Mouse (Mus musculus): ENCODE results near the gene Nrarp.

The Nrarp gene

DNA sequence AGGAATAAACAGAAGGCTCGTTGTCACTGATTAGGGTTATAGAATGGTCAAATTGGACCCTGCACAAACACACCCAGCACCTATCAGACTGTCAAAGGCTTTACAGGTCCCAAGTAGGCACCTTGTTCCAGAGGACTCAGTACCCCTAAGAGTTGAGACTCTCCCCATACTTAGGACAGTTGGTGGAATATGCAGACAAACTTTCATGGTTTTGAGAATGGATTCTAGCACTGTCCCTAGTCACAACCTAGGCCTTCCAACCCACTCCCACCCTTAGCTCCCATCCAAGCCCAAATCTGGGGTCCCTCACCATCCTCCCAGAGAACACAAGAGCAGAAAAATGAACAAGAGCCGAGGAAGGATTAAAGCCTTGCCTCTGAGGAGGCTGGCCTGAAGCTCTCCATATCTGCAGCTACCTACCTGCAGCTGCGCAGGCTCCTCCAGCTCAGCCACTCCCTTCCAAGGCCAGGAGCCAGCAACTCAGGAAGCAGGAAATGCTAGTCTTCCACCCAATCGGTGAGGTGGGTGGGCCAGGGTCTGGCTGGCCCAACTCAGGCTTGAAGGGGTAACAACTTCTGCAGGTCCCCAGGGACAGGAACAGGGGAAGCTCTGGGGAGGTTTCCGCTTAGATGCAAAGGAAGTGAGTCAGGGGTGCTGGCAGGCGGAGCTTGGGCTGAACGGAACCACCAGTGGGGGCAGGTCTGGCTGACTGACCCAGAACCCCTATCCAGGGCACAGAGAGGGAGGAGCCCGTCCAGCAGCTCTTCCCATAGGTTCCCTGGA is 15.8 kb downstream of the Nrarp start, which contains the start of gene Tor4a:
Gene Tor4a, minus strand, starts transcription at position 715 of the 783 bp plus-strand sequence.
- peak; percentile 70 to 79 for DNase-seq (ENCODE audit: low spot score in 2 of 2)

DNA sequence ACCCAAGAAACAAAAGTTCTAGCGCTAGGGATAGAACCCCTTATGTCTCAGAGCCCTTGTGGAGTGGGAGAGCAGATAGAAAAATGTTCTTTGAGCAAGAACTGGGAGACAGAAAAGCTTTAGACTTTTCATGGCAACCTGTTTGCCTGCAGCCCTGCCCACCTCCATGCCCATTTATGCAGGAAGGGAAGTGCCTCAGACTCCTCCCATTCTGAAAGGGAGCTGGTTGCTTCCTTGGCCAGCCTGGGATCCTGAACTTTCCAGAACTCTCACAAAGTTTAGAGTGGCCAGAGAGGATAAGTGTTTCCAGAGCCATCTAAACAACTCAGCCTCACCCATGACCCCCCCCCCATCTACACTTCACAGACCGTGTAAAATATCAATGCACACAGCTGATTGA is 16.6 kb downstream of the Nrarp start:
- DNase-seq (ENCODE audit: low spot score in 2 of 2), result no peak

DNA sequence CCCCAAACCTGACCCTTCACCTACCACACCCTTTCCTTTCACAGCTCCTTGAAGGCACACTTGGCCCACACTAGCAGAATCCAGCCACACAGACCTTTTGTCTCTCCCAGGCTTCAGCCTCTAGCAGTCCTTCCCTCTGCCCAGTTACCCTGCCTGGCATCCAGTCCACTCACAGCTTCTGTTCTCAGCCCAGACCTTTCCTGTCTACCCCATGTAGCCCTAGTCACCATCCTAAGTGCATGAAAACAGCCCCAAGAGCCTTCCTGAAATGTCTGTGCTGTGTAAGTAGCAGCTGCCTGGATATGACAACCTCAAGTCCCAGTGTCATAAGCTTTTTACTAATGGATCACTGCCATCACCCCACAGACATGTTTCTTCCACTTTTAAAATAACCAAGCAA is 17.4 kb downstream of the Nrarp start:
- DNase-seq (ENCODE audit: low spot score in 2 of 2), result no peak

DNA sequence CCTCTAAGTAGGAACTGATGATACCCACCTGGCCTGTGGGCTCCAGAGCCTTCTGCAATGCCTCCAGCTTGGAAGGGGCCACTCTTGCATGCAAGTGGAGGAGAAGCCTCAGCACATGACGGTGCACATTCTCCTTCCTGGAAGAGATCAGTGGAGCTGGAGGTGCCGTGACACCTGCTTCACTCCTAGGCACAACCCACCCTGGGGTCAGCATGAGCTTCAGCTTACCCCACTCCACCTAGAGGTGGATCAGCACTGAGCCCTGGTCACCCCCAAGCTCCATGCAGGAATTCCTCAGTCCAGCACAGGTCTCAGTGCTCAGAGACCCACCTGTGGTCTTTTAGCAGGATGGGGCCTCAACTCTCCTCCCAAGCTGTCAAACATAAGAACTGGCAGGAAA is 20.1 kb downstream of the Nrarp start:
- DNase-seq (ENCODE audit: low spot score in 2 of 2), result no peak

DNA sequence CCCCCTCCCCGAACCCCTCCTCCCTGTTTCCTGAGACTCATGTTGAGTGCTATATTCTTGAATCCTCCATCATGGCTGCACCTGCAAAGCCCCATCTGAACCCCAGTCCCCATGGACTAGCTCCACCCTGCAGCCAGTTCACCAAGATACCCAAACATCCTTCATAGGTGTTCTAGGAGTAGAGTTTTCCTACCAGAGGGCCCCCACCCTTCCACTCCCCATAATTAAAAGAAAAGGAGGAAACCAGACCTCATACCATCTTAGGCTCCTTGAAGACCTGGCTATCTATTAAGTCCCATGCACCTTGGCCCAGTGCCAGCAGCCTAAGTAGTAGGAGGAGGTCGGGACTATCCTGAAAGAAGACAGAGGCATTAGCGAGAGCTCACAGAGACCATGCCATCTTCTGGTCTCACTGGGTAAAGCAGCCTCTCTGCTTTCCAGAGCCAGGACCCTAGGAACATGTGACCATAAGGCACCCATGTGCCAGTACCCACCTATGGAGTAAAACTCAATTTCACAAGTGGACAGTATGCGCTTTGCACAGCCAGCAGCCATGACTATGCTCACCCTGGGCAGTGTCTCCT is 23.2 kb downstream of the Nrarp start:
- no peak for DNase-seq (ENCODE audit: low spot score in 2 of 2)

DNA sequence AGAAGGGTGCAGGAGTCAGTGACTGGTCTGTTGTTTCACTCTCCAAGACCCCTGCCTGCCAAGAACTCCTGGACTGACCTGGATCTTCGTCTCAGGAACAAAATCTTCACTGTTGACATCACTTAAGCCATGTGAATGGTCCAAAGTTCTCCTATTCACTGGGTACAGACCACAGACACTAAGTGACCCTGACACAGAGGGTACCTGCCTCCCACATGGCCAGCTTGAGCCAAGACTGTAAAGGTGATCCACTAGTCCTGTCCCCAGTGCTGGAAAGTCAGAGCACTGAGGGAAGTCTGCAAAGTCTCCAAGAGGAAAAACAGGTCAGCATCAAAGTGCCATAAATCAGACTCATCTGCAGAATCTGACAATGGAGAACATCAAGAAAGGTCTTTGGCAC is 27.0 kb downstream of the Nrarp start:
- DNase-seq (ENCODE audit: low spot score in 2 of 2), result no peak

DNA sequence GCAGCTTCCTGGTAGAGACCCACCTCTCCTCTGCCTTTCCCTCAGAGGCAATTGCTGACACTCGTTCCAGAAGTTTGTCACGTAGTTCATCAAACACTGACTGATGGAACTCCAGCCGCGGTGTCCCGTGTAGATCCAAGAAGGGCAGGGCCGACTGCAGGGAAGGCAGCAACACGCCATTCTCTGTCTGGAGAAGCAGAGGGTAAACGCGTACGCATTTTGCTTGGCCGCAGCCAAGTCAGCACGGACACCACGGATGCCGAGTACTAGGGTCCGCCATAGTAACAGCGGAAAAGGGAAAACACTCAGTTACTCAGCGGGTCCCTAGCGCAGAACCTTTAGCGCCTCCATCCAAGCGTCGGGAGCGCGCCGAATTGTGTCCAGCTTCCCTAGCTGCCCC is 30.1 kb downstream of the Nrarp start:
- DNase-seq (ENCODE audit: low spot score in 2 of 2), result no peak

DNA sequence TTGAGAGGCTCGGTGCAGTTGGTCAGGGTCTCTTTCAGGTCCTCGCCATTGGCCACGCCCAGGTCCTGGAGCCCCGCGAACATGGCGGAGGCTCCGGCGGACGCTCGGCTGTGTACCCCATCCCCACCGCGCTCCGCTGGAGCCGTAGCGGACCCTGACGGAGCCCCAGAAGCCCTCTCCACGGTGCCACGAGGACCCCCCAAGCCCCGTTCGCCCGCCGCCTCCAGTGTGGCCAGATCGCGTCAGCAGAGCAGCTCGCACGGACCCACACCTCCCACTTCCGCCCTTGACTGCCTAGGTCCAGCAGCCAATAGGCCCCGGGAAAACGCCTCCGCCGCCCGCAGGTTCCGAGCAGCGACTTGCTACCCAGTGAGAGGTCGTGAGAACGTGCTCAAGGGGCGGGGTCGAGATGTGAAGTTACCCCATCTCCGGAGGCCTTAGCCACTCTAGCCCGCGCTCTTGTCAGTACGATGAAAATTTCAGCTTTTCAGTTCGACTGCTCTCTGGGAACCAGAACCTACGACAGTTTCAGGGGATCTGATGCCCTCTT is 30.6 kb downstream of the Nrarp start, which contains the start of gene Nelfb:
Gene Nelfb, minus strand, starts transcription at position 369 of the 550 bp plus-strand sequence.
- DNase-seq (ENCODE audit: low spot score in 2 of 2), result peak; percentile 87 to 96

DNA sequence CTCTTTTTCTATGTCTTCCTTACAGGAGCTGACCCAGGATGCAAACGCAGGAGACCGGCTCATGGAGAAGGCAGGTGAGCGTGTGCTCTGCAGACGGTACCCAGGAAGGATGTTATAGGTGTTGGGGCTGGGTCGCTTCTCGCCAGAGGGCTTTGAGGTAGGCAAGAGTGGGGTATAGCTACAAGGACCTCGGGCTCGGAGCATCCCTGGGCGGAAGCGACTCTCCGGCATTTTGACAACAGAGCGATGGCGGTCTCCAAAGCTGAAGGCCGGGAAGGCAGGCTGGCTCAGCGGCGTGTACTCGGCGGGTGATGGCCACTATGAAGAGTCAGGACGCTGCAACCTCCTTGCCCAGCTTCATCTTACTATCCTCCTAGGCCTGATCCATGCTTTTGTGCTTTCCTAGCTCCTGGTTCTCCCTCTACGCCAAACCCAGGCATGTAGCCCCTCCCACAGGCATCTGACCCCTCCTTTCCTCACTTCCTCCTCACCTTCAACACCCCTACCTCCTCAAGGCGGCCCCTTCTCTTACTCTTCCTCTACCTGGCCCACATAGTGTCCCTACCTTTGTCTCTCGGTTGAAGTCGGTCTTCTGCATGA is 32.8 kb downstream of the Nrarp start:
- no peak for DNase-seq (ENCODE audit: low spot score in 2 of 2)

DNA sequence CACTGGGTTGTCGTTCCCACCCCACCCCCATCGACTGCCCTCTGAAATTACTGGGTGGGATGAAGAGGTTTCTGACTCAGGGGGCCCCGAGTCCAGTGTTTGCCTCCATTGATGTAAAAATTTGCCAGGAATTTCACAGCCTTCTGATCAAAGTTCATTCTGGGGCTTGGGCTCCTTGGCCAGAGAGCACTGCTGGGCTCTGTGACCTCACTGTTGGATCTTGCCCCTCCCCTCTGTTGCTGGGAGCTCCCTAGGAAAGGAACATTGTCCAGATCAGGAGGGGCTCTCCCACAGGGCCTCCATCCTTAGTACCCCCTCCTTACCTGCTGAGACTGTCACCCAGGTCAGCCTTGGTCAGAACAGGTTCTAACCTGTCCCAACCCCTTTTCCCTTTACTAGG is 33.9 kb downstream of the Nrarp start, which contains the start of gene Stpg3:
Gene Stpg3, minus strand, starts transcription at position 194 of the 400 bp plus-strand sequence.
- no peak for DNase-seq (ENCODE audit: low spot score in 2 of 2)

DNA sequence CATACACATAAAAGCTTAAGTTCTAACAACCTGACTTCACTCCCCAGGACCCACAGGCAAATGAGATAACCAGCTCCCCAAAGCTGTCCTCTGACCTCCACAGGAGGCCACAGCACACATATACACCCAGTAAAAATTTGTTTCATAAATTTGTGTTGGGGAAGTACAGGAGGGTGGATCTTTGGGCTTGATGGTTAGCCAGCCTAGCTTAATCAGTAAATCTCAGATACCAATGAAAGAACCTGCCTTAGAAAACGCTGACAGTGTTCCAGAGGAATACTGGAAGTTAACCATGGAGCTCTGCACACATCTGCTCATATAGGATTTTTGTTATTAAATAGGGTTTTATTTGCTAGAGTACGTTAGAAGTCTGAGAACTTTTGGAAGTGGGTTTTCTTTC is 37.1 kb downstream of the Nrarp start:
- no peak for DNase-seq (ENCODE audit: low spot score in 2 of 2)

DNA sequence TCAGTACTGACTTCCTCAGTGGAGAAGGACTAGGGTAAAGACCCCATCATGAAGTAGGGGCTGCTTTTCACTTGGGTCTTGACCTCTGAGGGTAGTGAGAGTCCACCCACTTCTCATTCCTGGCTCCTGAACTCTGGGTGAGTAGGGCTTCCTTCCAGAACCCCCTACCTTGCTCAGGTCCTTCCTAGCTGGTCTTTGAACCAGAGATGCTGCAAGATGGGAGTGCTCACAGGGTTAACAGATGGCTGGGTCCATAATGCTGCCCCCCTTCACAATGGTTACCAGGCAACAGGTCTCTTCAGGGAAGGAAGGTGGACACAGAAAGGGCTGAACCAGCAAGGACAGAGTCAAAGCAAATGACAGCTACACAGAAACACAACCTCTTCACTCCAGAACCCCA is 37.9 kb downstream of the Nrarp start, which contains the start of gene Fam166a:
Gene Fam166a, plus strand, starts transcription at position 301 of the 400 bp plus-strand sequence.
- DNase-seq (ENCODE audit: low spot score in 2 of 2), result no peak

DNA sequence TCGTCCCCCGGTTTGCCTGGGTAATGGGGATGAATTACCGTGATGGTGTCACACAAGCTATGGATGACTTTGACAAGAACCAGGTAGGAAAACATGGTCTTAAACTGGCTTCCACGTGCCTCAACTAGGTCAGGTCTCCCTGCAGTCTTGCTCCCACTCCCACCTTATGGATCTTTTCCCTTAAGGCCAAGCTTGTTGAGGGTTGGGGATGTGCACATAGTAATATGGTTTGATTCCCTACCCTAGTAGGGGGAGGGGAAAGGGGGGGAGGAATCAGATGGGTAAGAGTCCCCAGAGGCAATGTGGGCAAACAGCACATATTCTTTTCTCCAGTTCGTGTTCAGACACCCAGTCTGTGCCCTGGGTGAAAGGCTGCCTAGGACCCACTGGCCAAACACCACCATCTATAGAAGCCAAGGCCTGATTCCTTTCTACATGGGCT is 40.8 kb downstream of the Nrarp start:
- DNase-seq (ENCODE audit: low spot score in 2 of 2), result no peak

DNA sequence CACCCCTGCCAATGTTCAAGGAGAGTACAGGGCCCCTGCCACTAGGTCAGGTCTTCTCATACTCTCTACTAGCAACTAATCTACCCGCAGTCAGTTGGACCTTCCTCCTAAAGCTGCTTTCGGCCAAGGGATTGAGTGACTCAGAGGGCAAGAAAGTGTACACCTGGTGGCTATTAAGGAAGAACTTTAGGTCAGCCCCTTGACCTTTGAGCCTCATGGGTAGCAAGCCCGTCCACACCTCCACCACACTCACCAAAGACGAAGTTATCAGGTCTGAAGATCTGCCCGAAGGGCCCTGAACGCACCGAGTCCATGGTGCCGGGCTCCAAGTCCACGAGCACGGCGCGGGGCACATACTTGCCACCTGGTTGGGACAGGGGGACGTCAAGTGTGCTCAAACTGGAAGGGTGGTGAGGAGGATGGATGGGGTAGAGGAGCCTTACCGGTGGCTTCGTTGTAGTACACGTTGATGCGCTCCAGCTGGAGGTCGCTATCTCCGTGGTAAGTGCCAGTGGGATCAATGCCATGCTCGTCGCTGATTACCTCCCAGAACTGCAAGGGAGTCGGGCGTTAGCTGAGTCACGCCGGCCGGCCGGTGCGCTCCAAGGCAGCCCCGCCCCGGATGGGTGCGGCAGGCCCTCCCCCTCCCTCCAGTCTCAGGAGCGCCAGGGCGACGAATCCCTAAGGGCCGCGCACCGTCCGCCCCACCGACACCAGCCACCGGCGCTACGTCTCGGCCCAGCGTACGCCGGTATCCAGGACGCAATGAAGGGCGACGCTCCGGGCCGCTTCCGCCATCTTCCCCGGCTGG is 43.3 kb downstream of the Nrarp start:
- peak; percentile 75 to 88 for DNase-seq (ENCODE audit: low spot score in 2 of 2)

DNA sequence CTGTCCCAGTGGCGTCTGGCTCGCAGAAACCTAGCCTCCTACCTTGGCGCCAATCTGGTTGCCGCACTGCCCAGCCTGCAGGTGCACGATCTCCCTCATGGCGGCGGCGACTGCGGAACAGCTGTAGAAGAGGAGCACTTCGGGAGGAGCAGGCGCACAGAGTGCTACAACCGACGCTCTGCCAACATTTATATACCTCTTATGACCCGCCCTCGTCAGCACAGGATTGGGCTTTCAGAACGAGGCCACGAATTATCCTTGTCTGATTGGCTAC is 43.9 kb downstream of the Nrarp start, which contains the start of gene Tubb4b:
Gene Tubb4b, minus strand, starts transcription at position 211 of the 274 bp plus-strand sequence.
- peak in 1 of 2 experiments; percentile 90 for DNase-seq (ENCODE audit: low spot score in 2 of 2)

DNA sequence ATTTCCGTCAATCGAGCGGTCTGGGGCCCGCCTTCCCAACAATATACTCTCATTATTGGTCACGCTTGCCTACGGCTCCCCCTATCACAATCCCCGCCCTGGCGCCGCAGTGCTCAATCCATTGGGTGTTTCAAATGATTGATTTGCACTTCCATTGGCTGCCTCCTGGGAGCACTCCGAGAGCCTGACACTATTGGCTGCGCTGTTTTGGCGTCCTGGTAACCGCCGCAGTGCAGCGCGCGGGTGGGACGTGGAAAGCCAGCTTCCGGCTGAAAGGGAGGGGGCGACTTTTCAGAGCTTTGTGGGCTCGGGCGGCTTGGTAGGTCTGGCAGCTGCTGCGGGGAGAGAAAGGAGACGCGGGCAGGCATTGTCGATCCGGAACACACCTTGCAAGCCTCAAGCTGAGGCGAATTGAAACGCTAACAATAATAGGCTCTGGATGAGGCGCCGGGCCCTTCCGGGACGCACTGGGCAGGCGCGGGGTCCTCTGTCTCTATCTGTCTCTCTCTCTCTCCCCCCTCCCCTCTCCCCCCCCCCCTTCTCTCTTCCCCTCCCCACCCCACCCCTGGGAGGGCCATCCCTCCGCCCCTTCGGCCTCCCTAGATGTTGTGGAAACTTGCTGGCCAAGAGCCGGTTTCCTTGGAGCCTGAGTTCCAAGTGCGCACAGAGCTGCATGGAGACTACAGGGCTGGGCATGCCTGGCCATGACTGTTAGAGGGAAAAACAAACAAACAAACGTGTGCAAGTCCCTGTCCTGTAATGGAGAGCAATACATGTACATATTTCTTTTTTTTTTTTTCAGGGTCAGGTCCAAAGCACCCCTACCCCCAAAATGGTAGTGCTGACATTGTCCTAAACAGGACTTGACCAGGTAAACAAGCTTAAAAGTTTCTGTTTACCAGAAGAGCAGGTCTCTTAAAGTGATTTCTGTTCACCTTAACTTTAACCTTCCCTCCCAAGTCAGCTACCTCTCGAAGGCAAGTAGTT is 44.5 kb downstream of the Nrarp start:
- peak in 1 of 2 experiments; percentile 98 for DNase-seq (ENCODE audit: low spot score in 2 of 2)

DNA sequence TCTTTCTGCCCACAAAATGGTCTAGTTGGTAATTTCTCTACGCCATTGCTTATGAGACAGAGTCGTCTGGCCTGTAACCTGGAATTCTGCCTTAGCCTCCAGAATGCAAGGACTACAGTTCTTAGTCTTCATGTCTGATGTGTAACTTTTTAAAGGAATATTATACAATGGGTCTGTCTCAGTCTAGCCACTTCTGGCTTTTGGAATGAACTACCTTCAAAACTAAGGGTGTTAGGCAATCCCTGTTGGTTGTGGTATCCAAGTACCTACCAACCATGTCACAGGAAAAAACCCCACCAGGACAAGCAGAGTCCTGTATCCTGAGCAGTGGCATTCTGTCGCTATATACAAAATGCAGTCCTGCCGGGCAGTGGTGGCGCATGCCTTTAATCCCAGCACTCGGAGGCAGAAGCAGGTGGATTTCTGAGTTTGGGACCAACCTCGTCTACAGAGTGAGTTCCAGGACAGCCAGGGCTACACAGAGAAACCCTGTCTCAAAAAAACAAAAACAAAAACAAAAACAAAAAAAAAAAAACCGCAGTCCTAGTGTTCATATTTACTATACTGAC is 45.3 kb downstream of the Nrarp start:
- no peak for DNase-seq (ENCODE audit: low spot score in 2 of 2)

DNA sequence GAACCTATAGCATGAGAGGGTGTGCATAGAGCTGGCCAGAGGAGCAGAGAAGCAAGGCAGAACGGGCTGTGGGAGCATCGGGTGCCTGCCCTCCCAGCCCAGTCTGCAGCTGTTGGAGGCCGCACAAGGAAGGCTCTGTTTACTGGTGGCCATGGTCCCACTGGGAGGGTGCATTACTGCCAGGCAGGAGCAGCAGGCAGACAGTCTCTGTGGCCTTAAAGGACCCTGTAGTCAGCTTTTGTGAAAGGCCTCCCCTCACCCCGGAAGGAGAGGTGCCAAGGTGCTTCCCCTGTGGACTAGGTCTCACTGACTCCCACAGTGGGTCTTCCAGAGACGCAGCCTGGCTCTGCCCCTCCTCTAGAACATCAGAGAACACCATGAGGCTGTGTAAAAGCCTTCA is 46.3 kb downstream of the Nrarp start:
- DNase-seq (ENCODE audit: low spot score in 2 of 2), result no peak

DNA sequence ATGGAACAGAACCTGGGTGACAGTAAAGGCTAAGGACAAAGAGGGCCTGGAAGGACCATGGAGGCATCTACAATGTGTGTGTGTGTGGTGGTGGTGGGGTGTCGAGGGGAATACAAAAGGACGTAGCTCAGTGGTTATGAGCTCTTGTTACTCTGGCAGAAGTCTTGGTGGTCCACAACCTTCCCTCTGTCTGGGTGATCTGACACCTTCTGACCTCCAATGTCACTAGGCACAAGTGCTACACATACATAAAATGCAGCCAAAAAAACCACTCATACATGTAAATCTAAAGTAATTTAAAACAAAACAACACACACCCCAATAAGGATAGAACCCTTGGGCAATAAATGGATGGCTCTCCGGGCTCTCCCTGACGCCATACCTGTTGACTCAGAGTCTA is 46.8 kb downstream of the Nrarp start:
- no peak for DNase-seq (ENCODE audit: low spot score in 2 of 2)

DNA sequence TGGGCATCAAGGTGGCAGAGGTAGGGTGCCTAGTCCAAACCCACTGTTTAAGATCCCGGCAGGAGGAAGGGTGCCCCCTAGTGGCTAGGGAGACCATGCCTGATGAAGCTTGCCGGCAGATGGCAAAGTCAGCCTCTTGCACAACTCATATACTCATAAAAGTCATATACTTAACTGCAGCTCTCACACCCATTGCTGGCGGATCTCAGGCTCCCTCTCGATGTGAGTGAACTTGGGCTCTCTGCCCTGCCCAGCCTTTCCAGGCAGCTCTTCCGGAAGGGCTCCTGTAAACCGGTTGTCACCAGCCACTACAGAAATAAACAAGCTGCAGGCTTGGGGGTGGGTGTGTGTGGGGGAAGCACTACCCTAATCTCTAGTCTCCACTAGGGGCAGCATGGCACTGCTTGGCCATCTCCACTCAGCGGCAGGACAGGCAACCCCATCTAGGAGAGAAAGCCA is 47.9 kb downstream of the Nrarp start:
- DNase-seq (ENCODE audit: low spot score in 2 of 2), result peak; percentile 73 to 86
